Mouse (Mus musculus): Measurements from ENCODE around the gene Nrsn2. TPM values are rescaled to one million over a fixed set of nuclear protein-coding genes. Genes with fewer than 3 reads are reported as not detected.
A peak's percentile ranks its signal among the peaks of the same experiment; 100 is the strongest.

The Nrsn2 gene
- total and polyA plus RNA-seq, 3 experiments: not detected

DNA sequence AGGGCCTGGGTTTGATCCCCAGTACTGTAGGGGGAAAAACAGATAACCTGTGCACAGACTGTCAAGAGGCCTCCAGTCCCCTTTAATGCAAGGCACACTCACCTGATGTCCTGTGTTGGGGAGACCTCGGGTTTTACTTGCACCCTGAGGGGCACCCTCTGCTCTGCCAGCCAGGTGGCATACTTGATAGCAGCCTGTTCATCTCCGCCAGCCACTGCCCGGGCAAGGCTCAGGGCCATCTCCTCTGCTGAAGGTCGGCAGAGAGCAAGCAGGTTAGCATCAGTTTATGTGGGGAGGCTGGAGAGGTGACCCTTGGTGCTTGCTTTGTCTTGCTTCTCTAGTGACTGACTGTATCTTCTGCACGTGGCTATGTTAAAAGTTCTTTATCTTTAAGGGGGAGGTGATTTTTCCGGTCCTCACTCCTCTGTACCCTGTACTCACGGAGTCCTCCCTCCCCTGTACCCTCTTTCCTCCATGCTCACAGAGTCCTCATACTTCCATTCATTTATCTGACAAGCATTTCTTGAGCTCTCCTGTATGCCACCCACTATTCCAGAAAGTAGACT, 45.5 kb downstream of the Nrsn2 start:
- no peak for DNase-seq (ENCODE audit: extremely low read depth)
- Histone ChIP-seq H3K36me3 (replicated peaks in 1 of 2; ENCODE audit: control insufficient read depth in 1 of 2, insufficient read depth in 1 of 2, low read length in 1 of 2) (peaks cover 31 to 49% of the 10 kb centered on the region in 2 experiments), H3K27me3 (replicated peaks) (no peaks in the 10 kb centered on the region), H3K27ac (ENCODE audit: insufficient read depth, low read depth) (no peak overlapping the region), H3K4me1 (ENCODE audit: control insufficient read depth in 1 of 2, insufficient read depth in 2 of 2) (peaks cover 7 to 38% of the 10 kb centered on the region in 2 experiments), H3K79me2 (replicated peaks; ENCODE audit: control insufficient read depth, extremely low read depth, insufficient read depth, poor library complexity, severe bottlenecking) (peaks cover 32% of the 10 kb centered on the region), H3K9ac (ENCODE audit: insufficient read depth, low read depth) (peak overlapping the region; percentile 88), H3K4me3 (replicated peaks in 1 of 3; ENCODE audit: low read depth in 2 of 3, low read length in 2 of 3, poor library complexity in 1 of 3) (peak overlapping the region; percentile 68 to 90 (median 75)), H3K4me2 (ENCODE audit: insufficient read depth, low read depth, poor library complexity, severe bottlenecking) (peak overlapping the region; percentile 95), H3K9me3 (replicated peaks; ENCODE audit: low read length) (no peaks in the 10 kb centered on the region)
- no peak for TF ChIP-seq MYC (IDR thresholded peaks at IDR 0.05; ENCODE audit: low read depth, low read length)
- peak; percentile 26; the same call in 1 of the 2 replicates for TF ChIP-seq MXI1 (IDR thresholded peaks at IDR 0.05; ENCODE audit: low read depth, low read length)
- TF ChIP-seq BHLHE40 (IDR thresholded peaks at IDR 0.05; ENCODE audit: low read depth, low read length): peak; percentile 6; the same call in 1 of the 2 replicates
- TF ChIP-seq SIN3A (IDR thresholded peaks at IDR 0.05; ENCODE audit: low read length): no peak
- in situ Hi-C loops (cut with MboI; ENCODE audit: low pct_ligation_motif_present, low pct_unique_long_range_greater_than_20kb, low sequenced_read_pairs): no loop called here
- dilution Hi-C loops (cut with MboI; ENCODE audit: extremely low pct_ligation_motif_present, extremely low pct_unique_long_range_greater_than_20kb, low sequenced_read_pairs): no loop called here

DNA sequence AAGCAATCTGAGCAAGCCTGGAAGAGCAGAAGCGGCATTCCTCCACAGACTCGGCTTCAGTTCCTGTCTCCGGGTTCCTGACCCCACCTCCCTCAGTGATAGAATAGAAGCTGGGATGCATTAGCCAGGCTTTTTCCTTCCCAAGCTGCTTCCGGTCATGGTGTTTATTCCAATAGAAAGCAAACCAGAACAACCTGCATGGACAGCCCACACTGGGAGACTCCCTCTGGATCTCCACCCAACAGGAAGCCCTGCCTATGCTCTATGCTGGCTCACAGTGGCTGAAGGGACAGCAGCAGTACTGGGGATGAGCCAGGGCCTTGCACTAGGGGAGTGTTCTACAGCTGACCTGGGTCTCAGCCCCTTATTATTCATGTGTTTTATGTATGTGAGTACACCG, 48.5 kb downstream of the Nrsn2 start:
- no peak overlapping the region for H3K4me2 ChIP-seq (ENCODE audit: insufficient read depth, low read depth, poor library complexity, severe bottlenecking)
- in situ Hi-C loops (cut with MboI; ENCODE audit: low pct_ligation_motif_present, low pct_unique_long_range_greater_than_20kb, low sequenced_read_pairs): loop anchor here (5.0 kb wide), 1 partner anchor 36 kb away; the partner anchor contains the start of gene Tbc1d20
- peaks cover 55 to 78% of the 10 kb centered on the region in 2 experiments for H3K36me3 ChIP-seq (replicated peaks in 1 of 2; ENCODE audit: control insufficient read depth in 1 of 2, insufficient read depth in 1 of 2, low read length in 1 of 2)
- H3K9ac ChIP-seq (ENCODE audit: insufficient read depth, low read depth): no peak overlapping the region
- H3K27ac ChIP-seq (ENCODE audit: insufficient read depth, low read depth): no peak overlapping the region
- H3K27me3 ChIP-seq (replicated peaks): no peaks in the 10 kb centered on the region
- TF ChIP-seq PAX5 (IDR thresholded peaks at IDR 0.05; ENCODE audit: low read length): no peak
- DNase-seq (ENCODE audit: extremely low read depth): no peak
- H3K79me2 ChIP-seq (replicated peaks; ENCODE audit: control insufficient read depth, extremely low read depth, insufficient read depth, poor library complexity, severe bottlenecking): peaks cover 32% of the 10 kb centered on the region
- H3K4me1 ChIP-seq (ENCODE audit: control insufficient read depth in 1 of 2, insufficient read depth in 2 of 2): peaks cover 3 to 38% of the 10 kb centered on the region in 2 experiments
- H3K9me3 ChIP-seq (replicated peaks; ENCODE audit: low read length): no peaks in the 10 kb centered on the region
- dilution Hi-C loops (cut with MboI; ENCODE audit: extremely low pct_ligation_motif_present, extremely low pct_unique_long_range_greater_than_20kb, low sequenced_read_pairs): no loop called here
- H3K4me3 ChIP-seq (replicated peaks in 1 of 3; ENCODE audit: low read depth in 2 of 3, low read length in 2 of 3, poor library complexity in 1 of 3): no peak overlapping the region

DNA sequence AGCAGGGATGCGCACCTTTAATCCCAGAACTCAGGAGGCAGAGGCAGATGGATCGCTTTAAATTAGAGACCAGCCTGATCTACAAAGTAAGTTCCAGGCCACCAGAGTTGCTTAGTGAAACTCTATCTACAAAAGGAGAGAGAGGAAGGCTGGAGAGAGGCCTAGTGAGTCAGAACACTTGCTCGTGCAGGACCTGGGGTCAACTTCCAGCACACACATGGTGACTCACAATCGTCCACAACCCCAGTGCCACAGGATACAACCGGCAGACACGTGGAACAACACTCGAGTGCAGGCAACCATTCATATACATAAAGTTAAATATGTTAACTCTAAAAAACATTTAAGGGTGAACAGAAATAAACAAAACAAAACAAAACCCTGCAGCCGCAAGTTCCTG, 49.8 kb downstream of the Nrsn2 start:
- peaks cover 68 to 91% of the 10 kb centered on the region in 2 experiments for H3K36me3 ChIP-seq (replicated peaks in 1 of 2; ENCODE audit: control insufficient read depth in 1 of 2, insufficient read depth in 1 of 2, low read length in 1 of 2)
- no peaks in the 10 kb centered on the region for H3K27me3 ChIP-seq (replicated peaks)
- H3K4me3 ChIP-seq (replicated peaks in 1 of 3; ENCODE audit: low read depth in 2 of 3, low read length in 2 of 3, poor library complexity in 1 of 3): no peak overlapping the region
- dilution Hi-C loops (cut with MboI; ENCODE audit: extremely low pct_ligation_motif_present, extremely low pct_unique_long_range_greater_than_20kb, low sequenced_read_pairs): no loop called here
- TF ChIP-seq JUND (conservative IDR thresholded peaks at IDR 0.05; ENCODE audit: low read depth, low read length) (no peak), UBTF (IDR thresholded peaks at IDR 0.05; ENCODE audit: low read depth, low read length) (no peak), IRF4 (IDR thresholded peaks at IDR 0.05; ENCODE audit: low read depth, low read length) (no peak), PAX5 (IDR thresholded peaks at IDR 0.05; ENCODE audit: low read length) (no peak), BHLHE40 (IDR thresholded peaks at IDR 0.05; ENCODE audit: low read depth, low read length) (no peak)
- peaks cover 3 to 38% of the 10 kb centered on the region in 2 experiments for H3K4me1 ChIP-seq (ENCODE audit: control insufficient read depth in 1 of 2, insufficient read depth in 2 of 2)
- no peak overlapping the region for H3K4me2 ChIP-seq (ENCODE audit: insufficient read depth, low read depth, poor library complexity, severe bottlenecking)
- no peak overlapping the region for H3K9ac ChIP-seq (ENCODE audit: insufficient read depth, low read depth)
- H3K27ac ChIP-seq (ENCODE audit: insufficient read depth, low read depth): no peak overlapping the region
- no peak for DNase-seq (ENCODE audit: extremely low read depth)
- H3K9me3 ChIP-seq (replicated peaks; ENCODE audit: low read length): no peaks in the 10 kb centered on the region
- in situ Hi-C loops (cut with MboI; ENCODE audit: low pct_ligation_motif_present, low pct_unique_long_range_greater_than_20kb, low sequenced_read_pairs): loop anchor here (5.0 kb wide), 1 partner anchor 34 kb away; the partner anchor contains the start of gene Tbc1d20
- H3K79me2 ChIP-seq (replicated peaks; ENCODE audit: control insufficient read depth, extremely low read depth, insufficient read depth, poor library complexity, severe bottlenecking): peaks cover 27% of the 10 kb centered on the region
